In the genomic region with DNA sequence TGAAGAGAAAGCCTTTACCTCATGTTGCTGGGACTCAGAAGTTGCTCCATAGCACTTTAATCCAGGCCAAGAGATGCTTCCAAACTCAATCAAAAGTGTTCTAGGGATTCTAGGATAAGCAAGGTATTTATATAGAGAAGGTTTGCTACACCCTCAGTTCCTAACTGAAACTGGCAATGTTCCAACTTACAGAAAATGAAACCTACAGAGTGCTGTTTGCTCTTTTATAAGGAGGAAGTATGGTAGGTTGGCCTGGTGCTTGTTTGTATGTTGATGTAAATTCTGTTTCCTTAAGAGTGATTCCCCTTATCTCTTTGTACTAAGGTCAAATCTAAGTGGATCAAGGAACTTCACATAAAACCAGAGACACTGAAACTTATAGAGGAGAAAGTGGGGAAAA, we compare ENCODE assay signal across 12 mouse cellular contexts. TPM values are rescaled to one million over a fixed set of nuclear protein-coding genes. Genes with fewer than 3 reads are reported as not detected.
DNase-seq lines count a peak whose midpoint lies in the region; ATAC-seq and TF ChIP-seq lines count a peak whose summit lies in the region.
"Not testable (repeated sequence)": the region's sequence is repeated elsewhere in the genome, so short reads cannot be mapped to it uniquely, and the experiment has no call there.
"Had no signal": no experiment of that assay in that cellular context is flagged by ENCODE, and none has a peak within 500 bp of the region (broad histone marks: within the 10 kb centered on the region; RNA-seq: fewer than 3 reads in every experiment).

No protein-coding gene starts in this region.

- TF ChIP-seq RAD21 in MEL (IDR thresholded peaks at IDR 0.05; ENCODE audit: low read depth, low read length) = not testable (repeated sequence)

- H3K36me3 ChIP-seq in MEL (ENCODE audit: control insufficient read depth in 1 of 2, insufficient read depth in 2 of 2, low read length in 2 of 2); embryonic facial prominence, embryonic 14.5 days (ENCODE audit: control insufficient read depth, insufficient read depth, low read length); kidney, adult 2 months (ENCODE audit: control insufficient read depth, insufficient read depth, low read length); lung, embryonic 14.5 days (ENCODE audit: insufficient read depth): not testable (repeated sequence)

- not testable (repeated sequence) for H3K27me3 ChIP-seq in MEL (ENCODE audit: control insufficient read depth in 1 of 2, insufficient read depth in 2 of 2, low read length in 2 of 2); embryonic facial prominence, embryonic 14.5 days (replicated peaks; ENCODE audit: control insufficient read depth, insufficient read depth, low read length); kidney, adult 2 months (replicated peaks; ENCODE audit: control insufficient read depth, insufficient read depth, low read length); lung, embryonic 14.5 days (ENCODE audit: insufficient read depth, low read length)

- TF ChIP-seq CTCF in MEL (IDR thresholded peaks at IDR 0.05 in 2 of 3, conservative IDR thresholded peaks at IDR 0.05 in 1 of 3; ENCODE audit: control insufficient read depth in 1 of 3, insufficient read depth in 1 of 3, low read depth in 2 of 3, low read length in 3 of 3, poor library complexity in 1 of 3, severe bottlenecking in 1 of 3); kidney, adult 2 months (conservative IDR thresholded peaks at IDR 0.05; ENCODE audit: insufficient read depth, insufficient read length, low read depth, low read length); lung, embryonic 14.5 days (IDR thresholded peaks at IDR 0.05; ENCODE audit: low read depth): not testable (repeated sequence)

- not testable (repeated sequence) for H3K4me3 ChIP-seq in MEL (ENCODE audit: control insufficient read depth in 1 of 2, insufficient read depth in 1 of 2, low read depth in 2 of 2, low read length in 2 of 2); embryonic facial prominence, embryonic 14.5 days (ENCODE audit: low read depth, low read length); kidney, adult 2 months (ENCODE audit: insufficient read depth, low read depth, low read length); lung, embryonic 14.5 days (ENCODE audit: low read depth, low read length)

- TF ChIP-seq EP300 in MEL (IDR thresholded peaks at IDR 0.05; ENCODE audit: low read depth in 1 of 2, low read length in 2 of 2) = peak in 1 of 2 experiments; percentile 28; a peak in 2 of 4 replicates

- peaks cover 3 to 13% of the 10 kb centered on the region in 2 experiments; a peak in 3 of 4 replicates for H3K4me1 ChIP-seq in MEL (ENCODE audit: control insufficient read depth in 1 of 2, insufficient read depth in 2 of 2, low read length in 2 of 2)
- H3K4me1 ChIP-seq in embryonic facial prominence, embryonic 14.5 days (ENCODE audit: control insufficient read depth, insufficient read depth, low read length); kidney, adult 2 months (ENCODE audit: control insufficient read depth, insufficient read depth, low read length); lung, embryonic 14.5 days (ENCODE audit: insufficient read depth): not testable (repeated sequence)

- DNase-seq in A20 (ENCODE audit: low read depth, low spot score) (peak; percentile 54), MEL (ENCODE audit: low read depth, low spot score) (peak; percentile 70)
- peak; percentile 41 for DNase-seq in embryonic facial prominence, embryonic 14.5 days (ENCODE audit: low spot score)
- DNase-seq in induced T-regulatory cell, adult 2 months (ENCODE audit: low read depth) = peak; percentile 85
- DNase-seq in kidney, adult 2 months = peak; percentile 34
- peak; percentile 60 for DNase-seq in lung, embryonic 14.5 days
- peak; percentile 61 to 84 for DNase-seq in spleen, postnatal 36 days (ENCODE audit: low spot score in 2 of 2)

- H3K27ac ChIP-seq in MEL (ENCODE audit: control insufficient read depth, low read depth, low read length); embryonic facial prominence, embryonic 14.5 days (replicated peaks; ENCODE audit: low read depth, low read length); kidney, adult 2 months (ENCODE audit: insufficient read depth, low read depth, low read length); lung, embryonic 14.5 days (ENCODE audit: low read depth): not testable (repeated sequence)

- TF ChIP-seq POLR2A in MEL (IDR thresholded peaks at IDR 0.05; ENCODE audit: control insufficient read depth in 1 of 2, insufficient read depth in 1 of 2, low read depth in 1 of 2, low read length in 2 of 2, poor library complexity in 1 of 2); kidney, adult 2 months (IDR thresholded peaks at IDR 0.05; ENCODE audit: low read depth, low read length): not testable (repeated sequence)

- not testable (repeated sequence) for H3K9me3 ChIP-seq in MEL (replicated peaks; ENCODE audit: insufficient read depth, low read length); embryonic facial prominence, embryonic 14.5 days (ENCODE audit: control insufficient read depth, low read length); lung, embryonic 14.5 days (ENCODE audit: low read depth, low read length)

- not testable (repeated sequence) for H3K9ac ChIP-seq in MEL (ENCODE audit: control insufficient read depth, low read depth, low read length, poor library complexity, severe bottlenecking); embryonic facial prominence, embryonic 14.5 days (ENCODE audit: low read depth, low read length); lung, embryonic 14.5 days

- not testable (repeated sequence) for H3K4me2 ChIP-seq in embryonic facial prominence, embryonic 14.5 days (ENCODE audit: low read depth, low read length); lung, embryonic 14.5 days

- not testable (repeated sequence) for H3K79me2 ChIP-seq in MEL (ENCODE audit: control insufficient read depth, insufficient read depth, low read length, poor library complexity)

- not testable (repeated sequence) for ATAC-seq in embryonic facial prominence, embryonic 14.5 days (ENCODE audit: low read depth); lung, embryonic 14.5 days (ENCODE audit: insufficient read depth)
- ATAC-seq in megakaryocyte progenitor cell, adult 5-6 weeks (replicated peaks; ENCODE audit: poor library complexity) = peak; percentile 62

RNA-seq across cellular contexts. Expression of a gene that starts 2.5 kb away (rescaled TPM):
- total RNA-seq in MEL (2012; rRNA removed) = 0.10 TPM in 1 of 2 replicates, not detected in the other
- polyA plus RNA-seq in MEL (2012; ENCODE audit: insufficient read depth in 1 of 2, insufficient read length in 2 of 2, low read depth in 1 of 2, low replicate concordance in 2 of 2, missing spikeins in 1 of 2) = under 1 TPM in 1 of 2 experiments, not detected in 1; 0.08 TPM
- polyA plus RNA-seq in embryonic facial prominence, embryonic 14.5 days (2014; fragmentation: Nextera tagmentation; extraction: Ambion mirVana) = 0.56 and 1.2 TPM in 2 replicates
- polyA plus RNA-seq in kidney, adult 2 months (2012; rRNA removed) = 0.56 and 1.4 TPM in 2 replicates
- 0.18 and 0.49 TPM in 2 replicates for polyA plus RNA-seq in lung, embryonic 14.5 days (2014; fragmentation: Nextera tagmentation; extraction: Ambion mirVana)
- 0.12 and 0.17 TPM in 2 replicates for total RNA-seq in megakaryocyte progenitor cell, adult 5-6 weeks (2015)
- total RNA-seq in megakaryocyte progenitor cell, adult 5-6 weeks (2017) = 0.25 and 0.30 TPM in 2 replicates
- polyA plus RNA-seq: limb, embryonic 10.5 days had no signal

RNA-seq across cellular contexts. Expression of a gene that starts 8.5 kb away (rescaled TPM):
- total RNA-seq in MEL (2012; rRNA removed) = not detected in 2 replicates
- not detected for polyA plus RNA-seq in MEL (2012; ENCODE audit: insufficient read depth in 1 of 2, insufficient read length in 2 of 2, low read depth in 1 of 2, low replicate concordance in 2 of 2, missing spikeins in 1 of 2)
- not detected in 2 replicates for polyA plus RNA-seq in embryonic facial prominence, embryonic 14.5 days (2014; fragmentation: Nextera tagmentation; extraction: Ambion mirVana)
- polyA plus RNA-seq in kidney, adult 2 months (2012; rRNA removed) = 3.4 and 6.0 TPM in 2 replicates
- not detected in 2 replicates for polyA plus RNA-seq in lung, embryonic 14.5 days (2014; fragmentation: Nextera tagmentation; extraction: Ambion mirVana)
- not detected in 2 replicates for total RNA-seq in megakaryocyte progenitor cell, adult 5-6 weeks (2015)
- total RNA-seq in megakaryocyte progenitor cell, adult 5-6 weeks (2017) = 0.27 TPM in 1 of 2 replicates, not detected in the other
- polyA plus RNA-seq: embryonic facial prominence, embryonic 10.5 days; forebrain, embryonic 13.5 days; lung, embryonic 16.5 days had no signal

RNA-seq across cellular contexts. Expression of a gene that starts 15.9 kb away (rescaled TPM):
- not detected in 2 replicates for total RNA-seq in MEL (2012; rRNA removed)
- polyA plus RNA-seq in MEL (2012; ENCODE audit: insufficient read depth in 1 of 2, insufficient read length in 2 of 2, low read depth in 1 of 2, low replicate concordance in 2 of 2, missing spikeins in 1 of 2) = under 1 TPM in 1 of 2 experiments, not detected in 1; 0.10 TPM
- 1.6 and 2.1 TPM in 2 replicates for polyA plus RNA-seq in embryonic facial prominence, embryonic 14.5 days (2014; fragmentation: Nextera tagmentation; extraction: Ambion mirVana)
- 11.5 and 16.8 TPM in 2 replicates for polyA plus RNA-seq in kidney, adult 2 months (2012; rRNA removed)
- polyA plus RNA-seq in lung, embryonic 14.5 days (2014; fragmentation: Nextera tagmentation; extraction: Ambion mirVana) = 0.26 and 0.65 TPM in 2 replicates
- 0.88 and 1.1 TPM in 2 replicates for total RNA-seq in megakaryocyte progenitor cell, adult 5-6 weeks (2015)
- 1.2 and 1.8 TPM in 2 replicates for total RNA-seq in megakaryocyte progenitor cell, adult 5-6 weeks (2017)

RNA-seq across cellular contexts. Expression of a gene that starts 41.3 kb away (rescaled TPM):
- not detected in 2 replicates for total RNA-seq in MEL (2012; rRNA removed)
- polyA plus RNA-seq in MEL (2012; ENCODE audit: insufficient read depth in 1 of 2, insufficient read length in 2 of 2, low read depth in 1 of 2, low replicate concordance in 2 of 2, missing spikeins in 1 of 2) = not detected
- 0.18 and 0.40 TPM in 2 replicates for polyA plus RNA-seq in embryonic facial prominence, embryonic 14.5 days (2014; fragmentation: Nextera tagmentation; extraction: Ambion mirVana)
- 0.35 and 0.42 TPM in 2 replicates for polyA plus RNA-seq in kidney, adult 2 months (2012; rRNA removed)
- 0.12 TPM in 1 of 2 replicates, not detected in the other for polyA plus RNA-seq in lung, embryonic 14.5 days (2014; fragmentation: Nextera tagmentation; extraction: Ambion mirVana)
- not detected in 2 replicates for total RNA-seq in megakaryocyte progenitor cell, adult 5-6 weeks (2015)
- 0.27 and 0.83 TPM in 2 replicates for total RNA-seq in megakaryocyte progenitor cell, adult 5-6 weeks (2017)
- polyA plus RNA-seq: limb, embryonic 10.5 days had no signal

RNA-seq across cellular contexts. Expression of a gene that starts 41.4 kb away (rescaled TPM):
- 0.12 TPM in 1 of 2 replicates, not detected in the other for total RNA-seq in MEL (2012; rRNA removed)
- polyA plus RNA-seq in MEL (2012; ENCODE audit: insufficient read depth in 1 of 2, insufficient read length in 2 of 2, low read depth in 1 of 2, low replicate concordance in 2 of 2, missing spikeins in 1 of 2) = under 1 TPM in 1 of 2 experiments, not detected in 1; 0.31 TPM
- polyA plus RNA-seq in embryonic facial prominence, embryonic 14.5 days (2014; fragmentation: Nextera tagmentation; extraction: Ambion mirVana) = 0.77 and 1.0 TPM in 2 replicates
- 3.6 and 5.6 TPM in 2 replicates for polyA plus RNA-seq in kidney, adult 2 months (2012; rRNA removed)
- polyA plus RNA-seq in lung, embryonic 14.5 days (2014; fragmentation: Nextera tagmentation; extraction: Ambion mirVana) = 0.11 TPM in 1 of 2 replicates, not detected in the other
- 1.5 and 2.1 TPM in 2 replicates for total RNA-seq in megakaryocyte progenitor cell, adult 5-6 weeks (2015)
- total RNA-seq in megakaryocyte progenitor cell, adult 5-6 weeks (2017) = 1.0 and 1.1 TPM in 2 replicates
- polyA plus RNA-seq: limb, embryonic 10.5 days had no signal

Comparison
In these comparisons a context has a peak if more than half of its experiments do, and no peak if none do; other contexts are left out.
1. DNase-seq: peak in every context shown above with its lines; median percentile 85 in induced T-regulatory cell, adult 2 months; 72 in spleen, postnatal 36 days; 70 in MEL; 60 in lung, embryonic 14.5 days; 54 in A20; 41 in embryonic facial prominence, embryonic 14.5 days; 34 in kidney, adult 2 months.